Mouse (Mus musculus): ENCODE measurements around the gene Zfp804a. TPM values are rescaled to one million over a fixed set of nuclear protein-coding genes. Genes with fewer than 3 reads are reported as not detected.

Zfp804a gene
- not detected for polyA plus RNA-seq (2017; shearing (Covaris generic))

GRCm38 (mm10) chr2:82053185-82053891 is at the start of gene Zfp804a:
Gene Zfp804a (plus strand): TSS chr2:82053222.

